1 mouse cellular context compared by ENCODE assay signal in the genomic region with DNA sequence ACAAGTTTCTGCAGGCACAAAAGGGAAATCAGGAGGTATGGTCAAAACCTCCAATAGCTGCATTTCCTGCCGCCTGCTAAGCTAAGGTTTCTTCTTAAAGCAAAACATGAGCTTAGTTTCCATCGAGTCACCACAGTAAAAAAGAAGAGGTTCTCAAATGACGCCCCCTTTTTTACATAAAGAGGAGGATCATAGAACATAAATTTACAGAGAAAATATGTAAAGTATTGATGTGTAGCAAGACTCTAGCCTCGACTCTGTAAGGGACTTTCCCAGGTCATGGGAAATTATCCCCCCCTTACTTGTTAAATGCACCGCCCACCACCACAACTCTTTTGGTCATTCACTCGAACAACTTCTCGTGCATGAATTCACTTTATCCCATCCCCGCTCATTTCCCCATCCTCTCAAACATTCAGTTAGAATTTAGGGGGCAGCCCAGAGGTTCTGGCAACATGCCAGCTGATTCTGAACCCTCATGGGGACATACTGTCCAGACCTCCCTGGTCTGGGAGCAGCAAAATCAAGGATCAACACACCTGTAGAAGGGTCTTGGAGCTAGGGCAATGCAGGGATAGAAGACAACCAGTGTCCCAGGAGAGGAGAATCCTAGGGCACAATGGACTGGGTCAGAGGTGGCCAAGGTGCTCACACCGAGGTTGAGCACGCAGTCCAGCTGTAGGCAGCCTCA.
TF ChIP-seq lines count a peak whose summit lies in the region.

No protein-coding gene starts in this region.

TF ChIP-seq in MEL, 35 proteins besides CTCF, POLR2A, EP300 and RAD21:
- peak; percentile 97 for TF ChIP-seq NELFE (IDR thresholded peaks at IDR 0.05; ENCODE audit: low read depth, low read length)
- TF ChIP-seq SIN3A (IDR thresholded peaks at IDR 0.05; ENCODE audit: low read length) = peak; percentile 75; the same call in 1 of the 2 replicates
- TF ChIP-seq HCFC1 (IDR thresholded peaks at IDR 0.05; ENCODE audit: low read depth, low read length) = peak; percentile 80
- no peak for TF ChIP-seq GATA1 (IDR thresholded peaks at IDR 0.05; ENCODE audit: low read depth, low read length)
- TF ChIP-seq TCF12 (IDR thresholded peaks at IDR 0.05; ENCODE audit: low read depth, low read length) = no peak; the same call in none of the 2 replicates
- peak; percentile 68 for TF ChIP-seq MYB (IDR thresholded peaks at IDR 0.05; ENCODE audit: low read depth, low read length)
- peak; percentile 54; the same call in 1 of the 2 replicates for TF ChIP-seq MYC (IDR thresholded peaks at IDR 0.05; ENCODE audit: low read depth, low read length)
- peak; percentile 100 for TF ChIP-seq POLR2AphosphoS2 (IDR thresholded peaks at IDR 0.05; ENCODE audit: low read length)
- no peak for TF ChIP-seq CHD1 (IDR thresholded peaks at IDR 0.05; ENCODE audit: low read depth, low read length)
- TF ChIP-seq MAFK (IDR thresholded peaks at IDR 0.05; ENCODE audit: borderline replicate concordance, low read depth, low read length) = peak; percentile 64; the same call in 1 of the 2 replicates
- TF ChIP-seq TBP (IDR thresholded peaks at IDR 0.05; ENCODE audit: low read depth, low read length) = peak; percentile 99
- 0 out of 2 replicates have a peak, but pooled peaks have one; percentile 29 for TF ChIP-seq BHLHE40 (IDR thresholded peaks at IDR 0.05; ENCODE audit: borderline replicate concordance, low read depth, low read length)
- peak; percentile 99 for TF ChIP-seq POLR2AphosphoS5 (IDR thresholded peaks at IDR 0.05; ENCODE audit: borderline replicate concordance, low read depth, low read length)
- peak; percentile 100 for TF ChIP-seq ZMIZ1 (IDR thresholded peaks at IDR 0.05; ENCODE audit: low read depth, low read length)
- 0 out of 2 replicates have a peak, but pooled peaks have one; percentile 47 for TF ChIP-seq RCOR1 (IDR thresholded peaks at IDR 0.05; ENCODE audit: low read depth, low read length)
- peak; percentile 82 for TF ChIP-seq MAZ (IDR thresholded peaks at IDR 0.05; ENCODE audit: low read depth, low read length)
- no peak for TF ChIP-seq UBTF (IDR thresholded peaks at IDR 0.05; ENCODE audit: borderline replicate concordance, insufficient read depth, low read depth, low read length)
- peak; percentile 99 for TF ChIP-seq ETS1 (IDR thresholded peaks at IDR 0.05; ENCODE audit: low read depth, low read length)
